Mouse (Mus musculus) neutrophil, adult 5-6 weeks (primary cell): ENCODE data around the gene Metap2. TPM values are rescaled to one million over a fixed set of nuclear protein-coding genes. Genes with fewer than 3 reads are reported as not detected.

ENCODE experiments used
- ATAC-seq: fragments of 151-379, 151-347 bp; 2 replicates; pipeline ENCODE4 v1.8.0; 2017; ENCODE audit warnings: mild to moderate bottlenecking, moderate TSS enrichment; ENCODE audit not compliant: insufficient number of reproducible peaks, poor library complexity, low FRiP score, severe bottlenecking; ENCODE audit errors: extremely low read depth
- total RNA-seq: library from RNA; stranded (forward); fragments of 200-1000 nt; gene quantifications from 2 replicates; pipeline ENCODE4 v1.2.3, GENCODE M21; 2017

The Metap2 gene
- total RNA-seq: 85.2 and 87.3 TPM in 2 replicates

GRCm38 (mm10) chr10:93897043-93897646 is at the start of gene Metap2:
Gene Metap2 (minus strand): TSS chr10:93897093.
- no peak for ATAC-seq

GRCm38 (mm10) chr10:93945843-93946499 is 49.1 kb upstream of the Metap2 start:
- no peak for ATAC-seq

GRCm38 (mm10) chr10:93945364-93945763 is 48.5 kb upstream of the Metap2 start:
- ATAC-seq: no peak

GRCm38 (mm10) chr10:93944241-93944640 is 47.3 kb upstream of the Metap2 start:
- no peak for ATAC-seq

- ATAC-seq: no peak
These were observed 43.4 kb upstream of the Metap2 start for GRCm38 (mm10) chr10:93940279-93940678.

DNA sequence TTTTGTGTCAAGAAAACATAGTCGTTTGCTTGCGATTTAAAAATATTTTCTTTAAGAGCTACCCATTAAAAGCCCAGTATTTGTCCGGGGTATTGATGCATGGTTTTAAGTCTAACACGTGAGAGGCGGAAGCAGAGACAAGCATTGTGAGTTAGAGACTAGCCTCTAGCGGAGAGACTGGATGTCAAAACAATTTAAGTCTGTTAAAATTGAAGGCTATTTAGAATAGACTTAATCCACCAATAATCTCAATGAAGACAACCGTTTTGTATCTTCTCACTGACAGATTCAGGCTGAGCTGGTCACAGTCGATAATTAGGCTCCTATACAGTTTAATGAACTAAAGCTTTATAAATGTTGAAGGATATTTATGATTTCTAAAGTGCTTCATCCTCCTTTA is 42.8 kb upstream of the Metap2 start:
- ATAC-seq: no peak

- no peak for ATAC-seq
These were observed 42.0 kb upstream of the Metap2 start for GRCm38 (mm10) chr10:93938844-93939271.

DNA sequence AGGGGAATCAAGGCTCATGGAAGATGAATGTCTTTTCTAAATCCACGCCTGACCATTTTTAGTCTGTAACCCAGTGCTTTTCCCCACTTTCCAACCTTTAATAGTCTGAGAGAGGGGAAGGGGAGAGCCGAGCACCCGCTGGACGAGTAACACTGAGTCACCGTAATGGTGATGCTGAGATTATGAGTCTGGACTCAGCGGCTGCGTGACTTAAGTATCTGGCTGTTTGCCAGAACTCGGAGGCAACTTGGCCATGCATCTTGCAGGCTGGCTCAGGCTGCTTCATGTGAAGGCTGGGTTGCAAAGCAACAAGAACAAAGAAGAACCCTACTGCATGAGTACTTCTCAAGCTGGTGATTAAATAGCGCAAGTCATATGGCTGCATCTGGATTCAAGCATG is 37.1 kb upstream of the Metap2 start:
- ATAC-seq: no peak

GRCm38 (mm10) chr10:93932861-93933260 is 36.0 kb upstream of the Metap2 start:
- no peak for ATAC-seq

DNA sequence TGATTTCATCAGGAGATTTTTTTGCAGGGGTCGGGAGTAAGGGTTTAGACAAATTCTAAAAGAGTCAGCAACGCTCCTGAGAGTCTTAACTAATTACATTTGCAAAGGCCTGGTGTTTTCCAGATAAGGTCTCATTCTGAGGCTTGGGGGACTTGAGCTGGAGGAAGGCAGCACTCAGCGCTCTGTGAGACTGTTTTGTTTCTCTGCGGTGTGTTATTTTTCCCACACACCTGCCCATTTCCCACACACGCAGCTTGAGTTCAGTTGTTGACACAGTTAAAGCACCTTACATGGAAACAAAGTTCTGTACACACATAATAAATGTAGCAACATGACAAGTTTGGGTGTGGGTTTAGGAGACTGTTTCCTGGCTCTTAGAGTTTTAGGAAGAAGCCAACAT is 35.1 kb upstream of the Metap2 start:
- ATAC-seq: no peak

- no peak for ATAC-seq
These were observed 34.5 kb upstream of the Metap2 start for GRCm38 (mm10) chr10:93931431-93931830.

GRCm38 (mm10) chr10:93930236-93930824 is 33.4 kb upstream of the Metap2 start:
- no peak for ATAC-seq

DNA sequence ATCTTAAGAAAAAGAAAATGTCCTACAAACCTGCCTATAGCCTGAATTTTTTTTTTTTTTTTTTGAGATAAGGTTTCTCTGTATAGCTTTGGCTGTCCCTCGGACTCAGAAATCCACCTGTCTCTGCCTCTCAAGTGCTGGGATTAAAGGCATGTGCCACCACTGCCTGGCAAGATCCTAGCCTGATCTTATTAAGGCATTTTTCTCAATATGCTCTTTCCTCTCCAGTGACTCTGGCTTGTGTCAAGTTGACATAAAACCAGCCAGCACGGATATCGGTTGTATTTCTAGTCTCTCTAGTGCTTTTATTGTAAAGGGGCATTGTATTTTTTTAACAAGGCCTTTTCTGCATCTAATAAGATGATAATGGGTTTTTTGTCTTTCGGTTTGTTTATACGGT is 27.8 kb upstream of the Metap2 start:
- ATAC-seq: no peak

GRCm38 (mm10) chr10:93921160-93921559 is 24.3 kb upstream of the Metap2 start:
- no peak for ATAC-seq

DNA sequence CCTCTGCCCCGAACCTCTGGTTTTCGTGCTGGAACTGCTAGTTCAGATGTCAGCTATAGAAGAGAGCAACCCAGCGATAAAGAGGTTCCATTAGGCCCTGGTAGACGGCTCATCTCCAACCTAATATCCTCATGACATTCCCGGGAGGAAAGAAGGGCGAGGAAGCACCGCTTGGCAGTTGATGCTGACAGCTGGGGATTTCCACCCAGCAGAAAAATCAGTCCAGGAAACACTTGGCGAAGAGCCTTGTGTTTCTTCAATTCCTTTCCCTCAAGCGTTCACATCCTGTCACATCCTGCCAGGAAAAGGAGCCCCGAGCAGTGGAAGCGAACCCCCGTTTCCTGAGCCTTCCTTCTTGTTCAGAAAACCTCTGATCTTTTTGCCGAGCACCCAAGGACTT is 22.3 kb upstream of the Metap2 start:
- no peak for ATAC-seq

DNA sequence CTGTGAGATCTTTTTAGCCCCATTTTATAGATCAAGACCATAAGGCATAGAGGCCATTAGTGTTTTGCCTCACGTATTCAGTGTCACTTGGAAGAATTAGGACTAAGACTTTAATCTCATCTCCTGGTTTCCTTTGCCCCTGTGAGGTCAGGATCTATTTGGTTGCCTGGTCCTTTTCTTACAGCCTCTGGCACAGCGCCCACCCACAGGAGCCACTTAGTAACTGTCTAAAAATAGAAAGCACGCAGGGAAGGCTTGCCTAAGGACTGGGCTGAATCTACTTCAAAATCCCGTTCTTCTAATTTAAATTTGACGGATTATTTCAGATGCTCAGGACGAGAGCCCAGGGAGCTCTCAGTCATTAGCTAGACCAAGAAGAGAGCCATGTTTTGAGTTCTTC is 21.8 kb upstream of the Metap2 start:
- ATAC-seq: no peak

- ATAC-seq: no peak
These were observed 21.2 kb upstream of the Metap2 start for GRCm38 (mm10) chr10:93918087-93918486.

- no peak for ATAC-seq
These were observed 19.9 kb upstream of the Metap2 start for GRCm38 (mm10) chr10:93916778-93917177.

GRCm38 (mm10) chr10:93915531-93916275 is 18.8 kb upstream of the Metap2 start:
- no peak for ATAC-seq

DNA sequence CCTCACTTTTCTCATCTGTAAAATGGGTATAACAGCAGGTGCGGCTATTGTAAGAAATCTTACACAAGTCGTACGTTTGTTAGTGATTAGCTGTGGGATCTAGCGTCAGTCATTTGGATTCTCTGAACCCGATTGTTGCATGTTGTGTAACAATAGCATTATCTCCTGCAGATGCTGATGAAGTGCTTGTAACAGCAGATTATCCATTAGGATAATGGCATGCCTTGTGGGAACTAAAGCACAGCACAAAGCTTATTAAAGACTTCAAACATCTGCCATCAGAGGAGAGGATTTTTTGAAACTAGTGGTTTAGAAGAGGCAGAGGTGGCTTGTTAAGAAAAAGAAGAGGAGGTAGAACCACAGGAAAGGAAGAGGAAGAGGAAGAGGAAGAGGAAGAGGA is 16.6 kb upstream of the Metap2 start:
- ATAC-seq: no peak
